Mouse (Mus musculus): ENCODE measurements at regions not wholly inside any gene's neighbourhood (a gene's known extent, or its start where the extent isn't known, plus 50 kb on each side); places are given as distances from the start of the nearest gene placed in this dataset.

- TF ChIP-seq CTCF (IDR thresholded peaks at IDR 0.05; ENCODE audit: borderline replicate concordance, insufficient read depth, low read depth, low read length) (no peak), POLR2A (IDR thresholded peaks at IDR 0.05; ENCODE audit: borderline replicate concordance, insufficient read depth, low read length) (no peak)
Observed at GRCm38 (mm10) chr13:112075847-112076479, 212.3 kb upstream of the Ankrd55 start.

Data from cerebellum, adult 2 months (tissue).